Mouse (Mus musculus): ENCODE data around the gene Arhgap9.

DNA sequence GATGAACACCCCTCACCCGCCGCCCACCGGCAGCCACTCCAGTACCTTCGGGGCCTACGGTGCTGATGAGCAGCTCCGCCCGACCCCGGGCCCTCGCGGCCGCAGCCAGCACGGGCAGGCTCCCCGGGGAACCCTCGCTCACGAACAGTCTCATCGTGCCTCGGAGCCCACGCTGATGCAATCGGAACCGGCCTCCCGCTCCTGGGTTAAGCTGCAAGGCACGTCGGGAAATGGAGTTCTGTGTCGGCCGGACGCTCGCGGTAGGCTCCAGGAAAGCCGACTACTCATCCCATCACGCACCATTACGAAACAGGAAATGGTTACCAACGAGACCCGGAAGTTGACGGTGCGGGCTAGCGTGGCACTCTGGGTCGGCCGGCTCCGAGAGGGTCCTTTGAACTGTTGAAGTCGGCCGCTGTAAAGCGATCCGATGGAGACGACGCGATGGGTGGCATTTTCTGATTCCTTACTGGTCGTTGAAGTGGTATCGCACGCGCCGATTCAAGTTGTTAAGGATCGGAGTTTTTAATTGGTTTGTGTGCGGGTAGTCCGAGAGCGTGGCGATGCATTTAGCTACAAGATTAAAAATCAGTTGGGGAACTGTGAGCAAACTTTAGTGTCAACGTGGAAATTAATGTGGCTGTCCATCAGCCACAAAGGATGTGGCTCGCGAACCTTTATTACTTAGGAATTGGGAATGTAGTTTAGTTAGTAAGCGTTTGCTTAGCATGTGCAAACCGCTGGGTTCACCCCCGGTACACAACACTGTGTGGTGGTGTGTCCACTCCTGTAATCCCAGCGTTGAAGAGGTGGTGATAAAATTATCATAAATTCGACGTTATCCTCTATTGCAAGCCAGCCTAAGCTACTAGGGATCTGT is 10.0 kb upstream of the Arhgap9 start, which contains the start of gene Mars:
- TF ChIP-seq USF1 (IDR thresholded peaks at IDR 0.05; ENCODE audit: low read depth) (no peak), MYOD1 (IDR thresholded peaks at IDR 0.05; ENCODE audit: control insufficient read depth, insufficient read length, low read depth) (no peak), CTCF (IDR thresholded peaks at IDR 0.05; ENCODE audit: control insufficient read depth, insufficient read depth, insufficient read length) (no peak), MAX (IDR thresholded peaks at IDR 0.05) (peak; percentile 81), FOSL1 (IDR thresholded peaks at IDR 0.05; ENCODE audit: insufficient read depth, low read length, poor library complexity, severe bottlenecking) (no peak)

Data from C2C12 (cell line).